Mouse (Mus musculus) hindbrain, embryonic 11.5 days (tissue): ENCODE data around the gene Itga5. TPM values are rescaled to one million over a fixed set of nuclear protein-coding genes. Genes with fewer than 3 reads are reported as not detected.

Experiments
- ATAC-seq: fragments of 200-750 bp; cut with Nextera tagmentation; 2 replicates; pipeline ENCODE4 v1.8.0; 2017; ENCODE audit warnings: mild to moderate bottlenecking, moderate TSS enrichment, moderate library complexity; ENCODE audit not compliant: low FRiP score
- DNase-seq: peaks from one replicate; pipeline ENCODE4 v3.0.0-alpha.2; 2015; ENCODE audit warnings: low spot score
- H3K27ac ChIP-seq: fragments of 300-500 bp; sonication (generic); 2 replicates; pipeline ENCODE4 v1.5.1; 2014; ENCODE audit warnings: mild to moderate bottlenecking, low read depth, low read length
- H3K27me3 ChIP-seq: fragments of 300-500 bp; sonication (generic); 2 replicates; pipeline ENCODE4 v1.6.1; 2014; ENCODE audit warnings: mild to moderate bottlenecking, low read length, moderate library complexity, mixed read lengths; ENCODE audit not compliant: control insufficient read depth, insufficient read depth
- H3K36me3 ChIP-seq: fragments of 300-500 bp; sonication (generic); 2 replicates; pipeline ENCODE4 v1.6.1; 2014; ENCODE audit warnings: mild to moderate bottlenecking, low read length, moderate library complexity, mixed read lengths; ENCODE audit not compliant: control insufficient read depth, insufficient read depth
- H3K4me1 ChIP-seq: fragments of 300-500 bp; sonication (generic); replicated peaks from 2 replicates; pipeline ENCODE4 v1.6.1; 2014; ENCODE audit warnings: low read length, mixed read lengths; ENCODE audit not compliant: control insufficient read depth, insufficient read depth
- H3K4me2 ChIP-seq: fragments of 300-500 bp; sonication (generic); replicated peaks from 2 replicates; pipeline ENCODE4 v1.6.1; 2014; ENCODE audit warnings: mild to moderate bottlenecking, low read depth, low read length
- H3K4me3 ChIP-seq: fragments of 300-500 bp; sonication (generic); 2 replicates; pipeline ENCODE4 v1.5.1; 2014; ENCODE audit warnings: low read depth, low read length
- H3K9ac ChIP-seq: fragments of 300-500 bp; sonication (generic); 2 replicates; pipeline ENCODE4 v1.6.1; 2014; ENCODE audit warnings: low read depth, low read length
- H3K9me3 ChIP-seq: fragments of 300-500 bp; sonication (generic); 2 replicates; pipeline ENCODE4 v1.6.1; 2016; ENCODE audit warnings: low read length; ENCODE audit not compliant: control insufficient read depth
- WGBS: fragments of 180-500 bp; shearing (Covaris S2); extraction: QIAGEN DNeasy Blood & Tissue Kit; methylation state at CpG from one replicate; pipeline ENCODE4 v1.1.7; 2014; 5-methylcytosine and 5-hydroxymethylcytosine counted together
- polyA plus RNA-seq: library from polyadenylated mRNA; unstranded; fragments of >200 nt; fragmentation: Nextera tagmentation; extraction: Ambion mirVana; gene quantifications from 2 replicates; pipeline ENCODE4 v1.2.1, GENCODE M21; 2014

The Itga5 gene
- polyA plus RNA-seq, 1 experiment from 2014 or later: 20.0 TPM

GRCm38 (mm10) chr15:103315011-103315502, 51.5 kb downstream of the Itga5 start:
- no peaks in the 10 kb centered on the region for H3K9me3 ChIP-seq
- whole genome bisulfite sequencing: 1% methylated on average over 18 of the region's 18 CpGs
- no peaks in the 10 kb centered on the region for H3K27me3 ChIP-seq
- no peaks in the 10 kb centered on the region for H3K36me3 ChIP-seq
- H3K27ac ChIP-seq: peak overlapping the region; percentile 65; the same call in 1 of the 2 replicates
- peak overlapping the region; percentile 48 for H3K9ac ChIP-seq
- DNase-seq: peak; percentile 93
- H3K4me2 ChIP-seq: peak overlapping the region; percentile 50
- peak overlapping the region; percentile 23 for H3K4me3 ChIP-seq
- H3K4me1 ChIP-seq: peaks cover 11% of the 10 kb centered on the region
- ATAC-seq: peak; percentile 88

- ATAC-seq: no peak
- Histone ChIP-seq H3K27me3 (no peaks in the 10 kb centered on the region), H3K9ac (peak overlapping the region; percentile 48; the same call in 1 of the 2 replicates), H3K36me3 (no peaks in the 10 kb centered on the region), H3K4me1 (peaks cover 11% of the 10 kb centered on the region), H3K4me2 (peak overlapping the region; percentile 50), H3K4me3 (peak overlapping the region; percentile 23), H3K9me3 (no peaks in the 10 kb centered on the region), H3K27ac (no peak overlapping the region)
- 21% methylated on average over 21 of the region's 22 CpGs for WGBS
- no peak for DNase-seq
Observed at GRCm38 (mm10) chr15:103314181-103314580, 52.4 kb downstream of the Itga5 start.

- Histone ChIP-seq H3K27me3 (no peaks in the 10 kb centered on the region), H3K27ac (no peak overlapping the region), H3K9me3 (no peaks in the 10 kb centered on the region), H3K9ac (peak overlapping the region; percentile 42; the same call in 1 of the 2 replicates), H3K36me3 (no peaks in the 10 kb centered on the region), H3K4me2 (peak overlapping the region; percentile 50), H3K4me1 (peaks cover 11% of the 10 kb centered on the region), H3K4me3 (no peak overlapping the region)
- ATAC-seq (no peak), DNase-seq (peak; percentile 87)
- WGBS: 11% methylated on average over 18 of the region's 18 CpGs
Observed at GRCm38 (mm10) chr15:103313495-103314095, 53.0 kb downstream of the Itga5 start.

GRCm38 (mm10) chr15:103310365-103310910, 56.1 kb downstream of the Itga5 start, which contains the start of gene Gpr84:
Gene Gpr84, minus strand, starts transcription at chr15:103310612.
- no peak within 1 kb of the TSS for H3K4me2 ChIP-seq
- no peak within 1 kb of the TSS for H3K27ac ChIP-seq
- no peak within 1 kb of the TSS for H3K4me3 ChIP-seq
- H3K27me3 ChIP-seq: no peaks in the 10 kb centered on the region
- WGBS: 68% methylated on average over 6 of the region's 6 CpGs
- DNase-seq (no peak), ATAC-seq (no peak)
- no peaks in the 10 kb centered on the region for H3K36me3 ChIP-seq
- H3K9me3 ChIP-seq: no peaks in the 10 kb centered on the region
- no peak within 1 kb of the TSS for H3K9ac ChIP-seq
- peaks cover 16% of the 10 kb centered on the region for H3K4me1 ChIP-seq

- Histone ChIP-seq H3K9me3 (no peaks in the 10 kb centered on the region), H3K27ac (no peak overlapping the region), H3K36me3 (no peaks in the 10 kb centered on the region), H3K4me3 (no peak overlapping the region), H3K4me1 (peaks cover 14% of the 10 kb centered on the region), H3K4me2 (no peak overlapping the region), H3K9ac (peak overlapping the region; percentile 43; the same call in 1 of the 2 replicates), H3K27me3 (no peaks in the 10 kb centered on the region)
- WGBS: 62% methylated on average over 26 of the region's 26 CpGs
- DNase-seq (no peak), ATAC-seq (no peak)
Observed at GRCm38 (mm10) chr15:103308876-103309580, 57.5 kb downstream of the Itga5 start.

GRCm38 (mm10) chr15:103308056-103308875, 58.3 kb downstream of the Itga5 start:
- H3K4me1 ChIP-seq: peaks cover 16% of the 10 kb centered on the region
- no peak for ATAC-seq

GRCm38 (mm10) chr15:103307125-103307524, 59.4 kb downstream of the Itga5 start:
- DNase-seq (peak; percentile 99), ATAC-seq (no peak)
- no peaks in the 10 kb centered on the region for H3K9me3 ChIP-seq
- H3K36me3 ChIP-seq: no peaks in the 10 kb centered on the region
- peaks cover 23% of the 10 kb centered on the region for H3K4me1 ChIP-seq
- H3K27me3 ChIP-seq: no peaks in the 10 kb centered on the region
- no peak overlapping the region for H3K9ac ChIP-seq
- under 1% methylated on average over 7 of the region's 7 CpGs for WGBS
- H3K4me3 ChIP-seq: no peak overlapping the region
- H3K4me2 ChIP-seq: no peak overlapping the region
- peak overlapping the region; percentile 31; the same call in 1 of the 2 replicates for H3K27ac ChIP-seq

More at GRCm38 (mm10) chr15:103308056-103308875, 58.3 kb downstream of the Itga5 start:
- no peaks in the 10 kb centered on the region for H3K36me3 ChIP-seq
- no peak for DNase-seq
- no peak overlapping the region for H3K4me3 ChIP-seq
- peak overlapping the region; percentile 43; the same call in 1 of the 2 replicates for H3K9ac ChIP-seq
- 45% methylated on average over 28 of the region's 28 CpGs for WGBS
- H3K9me3 ChIP-seq: no peaks in the 10 kb centered on the region
- no peaks in the 10 kb centered on the region for H3K27me3 ChIP-seq
- H3K4me2 ChIP-seq: no peak overlapping the region
- no peak overlapping the region for H3K27ac ChIP-seq
